Mouse (Mus musculus) MEL (cell line): ENCODE measurements around the gene Acot3. TPM values are rescaled to one million over a fixed set of nuclear protein-coding genes. Genes with fewer than 3 reads are reported as not detected.
"Not testable (repeated sequence)": the region's sequence is repeated elsewhere in the genome, so short reads cannot be mapped to it uniquely, and the experiment has no call there.

Experiments used
- DNase-seq: peaks from one replicate; pipeline ENCODE4 v3.0.0; 2011; ENCODE audit warnings: low read depth, low spot score
- H3K27ac ChIP-seq: 2 replicates; pipeline ENCODE4 v1.5.1; 2012; ENCODE audit warnings: low read depth, mild to moderate bottlenecking, control low read depth, low read length, moderate library complexity; ENCODE audit not compliant: control insufficient read depth
- H3K27me3 ChIP-seq, 2 experiments: fragments of 150-350 bp in 1 of 2; sonication (generic) in 1 of 2; 2 replicates each; pipeline ENCODE4 v1.6.1; 2012; ENCODE audit warnings: low read length in 2 of 2, mild to moderate bottlenecking in 2 of 2, improper control_type of control experiment in 1 of 2, moderate library complexity in 1 of 2; ENCODE audit not compliant: insufficient read depth in 2 of 2, control insufficient read depth in 1 of 2
- H3K36me3 ChIP-seq, 2 experiments: 2 replicates each; pipeline ENCODE4 v1.6.1; 2012 to 2014; ENCODE audit warnings: low read length in 2 of 2, improper control_type of control experiment in 1 of 2, inconsistent platforms in 1 of 2, mild to moderate bottlenecking in 1 of 2; ENCODE audit not compliant: insufficient read depth in 2 of 2, control insufficient read depth in 1 of 2
- H3K4me1 ChIP-seq, 2 experiments: fragments of 150-350 bp in 1 of 2; sonication (generic) in 1 of 2; 2 replicates each; pipeline ENCODE4 v1.6.1; 2012; ENCODE audit warnings: low read length in 2 of 2, improper control_type of control experiment in 1 of 2, mild to moderate bottlenecking in 1 of 2; ENCODE audit not compliant: insufficient read depth in 2 of 2, control insufficient read depth in 1 of 2
- H3K4me3 ChIP-seq, 2 experiments: fragments of 150-350 bp in 1 of 2; sonication (generic) in 1 of 2; 2 replicates each; pipeline ENCODE4 v1.5.1; 2012; ENCODE audit warnings: low read depth in 2 of 2, low read length in 2 of 2, mild to moderate bottlenecking in 2 of 2, moderate library complexity in 2 of 2, control low read depth in 1 of 2, improper control_type of control experiment in 1 of 2; ENCODE audit not compliant: control insufficient read depth in 1 of 2, insufficient read depth in 1 of 2
- H3K79me2 ChIP-seq: 2 replicates; pipeline ENCODE4 v1.6.1; 2012; ENCODE audit warnings: mild to moderate bottlenecking, low read length, moderate library complexity; ENCODE audit not compliant: control insufficient read depth, poor library complexity, insufficient read depth
- H3K9ac ChIP-seq: 2 replicates; pipeline ENCODE4 v1.6.1; 2012; ENCODE audit warnings: low read depth, mild to moderate bottlenecking, control low read depth, low read length, moderate library complexity; ENCODE audit not compliant: control insufficient read depth, poor library complexity, severe bottlenecking
- H3K9me3 ChIP-seq: fragments of 150-350 bp; sonication (generic); replicated peaks from 2 replicates; pipeline ENCODE4 v1.6.1; 2012; ENCODE audit warnings: mild to moderate bottlenecking, low read length, improper control_type of control experiment, moderate library complexity; ENCODE audit not compliant: insufficient read depth
- BHLHE40 ChIP-seq: IDR thresholded peaks from 2 replicates; pipeline ENCODE4 v1.6.1; 2012; ENCODE audit warnings: low read depth, mild to moderate bottlenecking, inconsistent platforms, low read length, improper control_type of control experiment, borderline replicate concordance
- CHD1 ChIP-seq: IDR thresholded peaks from 2 replicates; pipeline ENCODE4 v1.6.1; 2012; ENCODE audit warnings: low read depth, mild to moderate bottlenecking, inconsistent platforms, low read length, improper control_type of control experiment
- E2F4 ChIP-seq: IDR thresholded peaks from 2 replicates; pipeline ENCODE4 v1.6.1; 2011; ENCODE audit warnings: low read depth, low read length, improper control_type of control experiment, borderline replicate concordance
- ELF1 ChIP-seq: IDR thresholded peaks from 2 replicates; pipeline ENCODE4 v1.6.1; 2014; ENCODE audit warnings: low read depth, mild to moderate bottlenecking, inconsistent platforms, low read length, improper control_type of control experiment, moderate library complexity
- EP300 ChIP-seq, 2 experiments: IDR thresholded peaks; 2 replicates each; pipeline ENCODE4 v1.6.1; 2011; ENCODE audit warnings: improper control_type of control experiment in 2 of 2, low read length in 2 of 2, low read depth in 1 of 2, mild to moderate bottlenecking in 1 of 2
- ETS1 ChIP-seq: IDR thresholded peaks from 2 replicates; pipeline ENCODE4 v1.6.1; 2012; ENCODE audit warnings: low read depth, mild to moderate bottlenecking, inconsistent platforms, low read length, improper control_type of control experiment, moderate library complexity
- GATA1 ChIP-seq: IDR thresholded peaks from 2 replicates; pipeline ENCODE4 v1.6.1; 2011; ENCODE audit warnings: low read depth, low read length, improper control_type of control experiment
- HCFC1 ChIP-seq: IDR thresholded peaks from 2 replicates; pipeline ENCODE4 v1.6.1; 2012; ENCODE audit warnings: low read depth, mild to moderate bottlenecking, inconsistent platforms, low read length, improper control_type of control experiment, moderate library complexity
- MAFK ChIP-seq: IDR thresholded peaks from 2 replicates; pipeline ENCODE4 v1.6.1; 2011; ENCODE audit warnings: low read depth, mild to moderate bottlenecking, low read length, improper control_type of control experiment, borderline replicate concordance
- MAZ ChIP-seq: IDR thresholded peaks from 2 replicates; pipeline ENCODE4 v1.6.1; 2012; ENCODE audit warnings: low read depth, mild to moderate bottlenecking, inconsistent platforms, low read length, improper control_type of control experiment
- MEF2A ChIP-seq: IDR thresholded peaks from 2 replicates; pipeline ENCODE4 v1.6.1; 2014; ENCODE audit warnings: low read depth, mild to moderate bottlenecking, inconsistent platforms, low read length, improper control_type of control experiment; ENCODE audit not compliant: poor library complexity, insufficient replicate concordance, severe bottlenecking; ENCODE audit errors: extremely low read depth
- NRF1 ChIP-seq: IDR thresholded peaks from 2 replicates; pipeline ENCODE4 v1.6.1; 2014; ENCODE audit warnings: low read depth, mild to moderate bottlenecking, inconsistent platforms, low read length, improper control_type of control experiment, moderate library complexity; ENCODE audit not compliant: poor library complexity, insufficient read depth, severe bottlenecking
- RCOR1 ChIP-seq: IDR thresholded peaks from 2 replicates; pipeline ENCODE4 v1.6.1; 2012; ENCODE audit warnings: low read depth, mild to moderate bottlenecking, inconsistent platforms, low read length, improper control_type of control experiment
- TAL1 ChIP-seq: IDR thresholded peaks from 2 replicates; pipeline ENCODE4 v1.6.1; 2012; ENCODE audit warnings: mild to moderate bottlenecking, inconsistent platforms, low read length, moderate library complexity, mixed read lengths
- USF1 ChIP-seq: IDR thresholded peaks from 2 replicates; pipeline ENCODE4 v1.6.1; 2014; ENCODE audit warnings: low read depth, mild to moderate bottlenecking, inconsistent platforms, low read length, improper control_type of control experiment, moderate library complexity
- ZC3H11A ChIP-seq: IDR thresholded peaks from 2 replicates; pipeline ENCODE4 v1.6.1; 2012; ENCODE audit warnings: low read depth, mild to moderate bottlenecking, inconsistent platforms, low read length, improper control_type of control experiment
- ZKSCAN1 ChIP-seq: IDR thresholded peaks from 2 replicates; pipeline ENCODE4 v1.6.1; 2012; ENCODE audit warnings: low read depth, mild to moderate bottlenecking, inconsistent platforms, low read length, improper control_type of control experiment, moderate library complexity
- ZNF384 ChIP-seq: IDR thresholded peaks from 2 replicates; pipeline ENCODE4 v1.6.1; 2012; ENCODE audit warnings: low read depth, mild to moderate bottlenecking, inconsistent platforms, low read length, improper control_type of control experiment
- polyA plus RNA-seq, 2 experiments: library from polyadenylated mRNA; stranded (reverse) in 1 of 2; unstranded in 1 of 2; fragments of >175 nt in 1 of 2; fragments of >200 nt in 1 of 2; gene quantifications; 2 replicates each; pipeline versions ENCODE4 v1.2.1 to v1.2.4; 2012; ENCODE audit warnings: low replicate concordance in 2 of 2, low read depth in 1 of 2; ENCODE audit not compliant: insufficient read length in 2 of 2, insufficient read depth in 1 of 2, missing spikeins in 1 of 2
- total RNA-seq: library from RNA; depleted of rRNA; stranded (reverse); fragments of 300-350 nt; gene quantifications from 2 replicates; pipeline ENCODE4 v1.2.3, GENCODE M21; 2012

The Acot3 gene
- total and polyA plus RNA-seq, 3 experiments = not detected

- TF ChIP-seq EP300 (IDR thresholded peaks at IDR 0.05; ENCODE audit: low read depth in 1 of 2, low read length in 2 of 2) (peak; percentile 83 to 87), MAFK (no peak), TAL1 (peak; percentile 52)
These were observed 17.8 kb upstream of the Acot3 start (continued) for GRCm38 (mm10) chr12:84034108-84034507.

- not testable (repeated sequence) for H3K27me3 ChIP-seq, H3K9me3 ChIP-seq, H3K79me2 ChIP-seq, H3K27ac ChIP-seq, DNase-seq
- H3K4me1 ChIP-seq = peaks cover 7 to 11% of the 10 kb centered on the region in 2 experiments
- peak within 1 kb of the TSS; percentile 35 to 55; a peak in 3 of 4 replicates for H3K4me3 ChIP-seq
- peak within 1 kb of the TSS; percentile 64 for H3K9ac ChIP-seq
- H3K36me3 ChIP-seq = peaks cover 0 to 13% of the 10 kb centered on the region in 2 experiments; a peak in 2 of 4 replicates
These were observed 13.7 kb upstream of the Acot3 start, which contains the start of gene Acot4 for GRCm38 (mm10) chr12:84038241-84038640. Gene Acot4, plus strand, starts transcription at chr12:84038379.

- H3K79me2 ChIP-seq, H3K9me3 ChIP-seq, H3K36me3 ChIP-seq, H3K27ac ChIP-seq, DNase-seq, H3K4me1 ChIP-seq, H3K27me3 ChIP-seq: not testable (repeated sequence)
- peak within 1 kb of the TSS; percentile 64 for H3K9ac ChIP-seq
- H3K4me3 ChIP-seq = peak within 1 kb of the TSS; percentile 35 to 55; a peak in 3 of 4 replicates
These were observed 13.2 kb upstream of the Acot3 start, which contains the start of gene Gm49366 for GRCm38 (mm10) chr12:84038691-84039111. Gene Gm49366, plus strand, starts transcription at chr12:84038935.

GRCm38 (mm10) chr12:84042248-84042647, 9.7 kb upstream of the Acot3 start:
- H3K79me2 ChIP-seq = no peaks in the 10 kb centered on the region
- H3K27ac ChIP-seq = no peak overlapping the region
- no peaks in the 10 kb centered on the region for H3K27me3 ChIP-seq
- no peaks in the 10 kb centered on the region for H3K4me1 ChIP-seq
- no peak overlapping the region for H3K4me3 ChIP-seq
- TF ChIP-seq ETS1 = no peak
- TF ChIP-seq BHLHE40 = no peak
- TF ChIP-seq GATA1 = no peak
- TF ChIP-seq ZKSCAN1 = no peak
- TF ChIP-seq CHD1 = no peak
- TF ChIP-seq E2F4 = no peak
- no peak for TF ChIP-seq RCOR1
- TF ChIP-seq NRF1 = no peak
- no peak for TF ChIP-seq MAZ
- no peak for TF ChIP-seq HCFC1
- no peak for TF ChIP-seq ELF1
- no peak for TF ChIP-seq USF1
- TF ChIP-seq ZNF384 = no peak
- TF ChIP-seq MAFK = no peak
- TF ChIP-seq ZC3H11A = no peak
- TF ChIP-seq MEF2A = no peak
- no peaks in the 10 kb centered on the region; a peak in 1 of 4 replicates for H3K36me3 ChIP-seq
- no peak overlapping the region for H3K9ac ChIP-seq
- DNase-seq = no peak
- H3K9me3 ChIP-seq = no peaks in the 10 kb centered on the region
